8 mouse cellular contexts compared by ENCODE assay signal in genomic region chr19:4511116-4511841, GRCm38 (mm10). TPM values are rescaled to one million over a fixed set of nuclear protein-coding genes. Genes with fewer than 3 reads are reported as not detected.
DNase-seq lines count a peak whose midpoint lies in the region; ATAC-seq and TF ChIP-seq lines count a peak whose summit lies in the region.

No protein-coding gene starts in this region.

- no peaks in the 10 kb centered on the region for H3K27me3 ChIP-seq in liver, adult 2 months (ENCODE audit: control insufficient read depth, insufficient read depth, low read length)
- no peaks in the 10 kb centered on the region; the same call in 1 of the 2 replicates for H3K27me3 ChIP-seq in embryonic facial prominence, embryonic 13.5 days
- H3K27me3 ChIP-seq in intestine, postnatal 0 days (replicated peaks; ENCODE audit: control insufficient read depth, insufficient read depth, low read length): no peaks in the 10 kb centered on the region; the same call in 1 of the 2 replicates
- peaks cover 6% of the 10 kb centered on the region; the same call in 1 of the 2 replicates for H3K27me3 ChIP-seq in neural tube, embryonic 13.5 days

- ATAC-seq in embryonic facial prominence, embryonic 13.5 days (ENCODE audit: insufficient number of reproducible peaks, insufficient read depth, low FRiP score, low TSS enrichment, low read depth): no peak
- no peak for ATAC-seq in intestine, postnatal 0 days
- no peak for ATAC-seq in neural tube, embryonic 13.5 days (ENCODE audit: low read depth)

- peaks cover 18% of the 10 kb centered on the region; the same call in 1 of the 2 replicates for H3K79me2 ChIP-seq in liver, adult 2 months (ENCODE audit: control insufficient read depth, insufficient read depth, low read length)

- no peak for TF ChIP-seq CTCF in liver, adult 2 months (IDR thresholded peaks at IDR 0.05; ENCODE audit: low read depth, low read length)
- no peak for TF ChIP-seq CTCF in intestine, postnatal 0 days (IDR thresholded peaks at IDR 0.05; ENCODE audit: low read depth)

- no peak for TF ChIP-seq POLR2A in liver, adult 2 months (IDR thresholded peaks at IDR 0.05; ENCODE audit: extremely low read depth, insufficient read depth, low read length)

- peaks cover 2% of the 10 kb centered on the region; the same call in 1 of the 2 replicates for H3K36me3 ChIP-seq in liver, adult 2 months (ENCODE audit: control insufficient read depth, insufficient read depth, low read length)
- no peaks in the 10 kb centered on the region for H3K36me3 ChIP-seq in embryonic facial prominence, embryonic 13.5 days
- H3K36me3 ChIP-seq in intestine, postnatal 0 days (ENCODE audit: control insufficient read depth, insufficient read depth): no peaks in the 10 kb centered on the region
- H3K36me3 ChIP-seq in neural tube, embryonic 13.5 days: no peaks in the 10 kb centered on the region

- no peaks in the 10 kb centered on the region for H3K9me3 ChIP-seq in embryonic facial prominence, embryonic 13.5 days
- H3K9me3 ChIP-seq in intestine, postnatal 0 days (ENCODE audit: control insufficient read depth): no peaks in the 10 kb centered on the region
- no peaks in the 10 kb centered on the region for H3K9me3 ChIP-seq in neural tube, embryonic 13.5 days

- WGBS in liver, adult 2 months: 5% methylated on average over 13 of the region's 13 CpGs
- WGBS in embryonic facial prominence, embryonic 13.5 days: 8% methylated on average over 13 of the region's 13 CpGs
- WGBS in intestine, postnatal 0 days: 7% methylated on average over 13 of the region's 13 CpGs
- WGBS in neural tube, embryonic 13.5 days: 7% methylated on average over 13 of the region's 13 CpGs

- H3K27ac ChIP-seq in liver, adult 2 months (replicated peaks; ENCODE audit: insufficient read depth, low read depth, low read length): peak overlapping the region; percentile 72
- no peak overlapping the region for H3K27ac ChIP-seq in embryonic facial prominence, embryonic 13.5 days
- H3K27ac ChIP-seq in intestine, postnatal 0 days (ENCODE audit: low read depth, low read length): no peak overlapping the region
- H3K27ac ChIP-seq in neural tube, embryonic 13.5 days (replicated peaks): no peak overlapping the region

- H3K4me3 ChIP-seq in liver, adult 2 months (ENCODE audit: insufficient read depth, low read depth, low read length): peak overlapping the region; percentile 81
- H3K4me3 ChIP-seq in embryonic facial prominence, embryonic 13.5 days: peak overlapping the region; percentile 66
- peak overlapping the region; percentile 63 for H3K4me3 ChIP-seq in intestine, postnatal 0 days (ENCODE audit: low read depth, low read length)
- H3K4me3 ChIP-seq in neural tube, embryonic 13.5 days: peak overlapping the region; percentile 63

- peak overlapping the region; percentile 91 for H3K9ac ChIP-seq in liver, adult 2 months (ENCODE audit: low read depth, low read length)
- peak overlapping the region; percentile 74 for H3K9ac ChIP-seq in embryonic facial prominence, embryonic 13.5 days
- H3K9ac ChIP-seq in intestine, postnatal 0 days (ENCODE audit: low read depth, low read length): peak overlapping the region; percentile 47; the same call in 1 of the 2 replicates
- peak overlapping the region; percentile 67; the same call in 1 of the 2 replicates for H3K9ac ChIP-seq in neural tube, embryonic 13.5 days

- peak; percentile 63 for DNase-seq in liver, adult 2 months (ENCODE audit: extremely low read depth, low read depth, low spot score)
- DNase-seq in liver: no peak
- DNase-seq in right cerebral cortex, postnatal 36 days (ENCODE audit: low spot score in 2 of 2): no peak
- DNase-seq in gastrocnemius, postnatal 25 days: no peak
- DNase-seq in spleen, postnatal 14 days (ENCODE audit: low spot score in 2 of 2): no peak

- H3K4me2 ChIP-seq in embryonic facial prominence, embryonic 13.5 days: peak overlapping the region; percentile 89
- H3K4me2 ChIP-seq in intestine, postnatal 0 days (replicated peaks; ENCODE audit: low read depth): peak overlapping the region; percentile 90
- H3K4me2 ChIP-seq in neural tube, embryonic 13.5 days: peak overlapping the region; percentile 63

- H3K4me1 ChIP-seq in liver, adult 2 months (ENCODE audit: control insufficient read depth, insufficient read depth, low read length): peaks cover 30% of the 10 kb centered on the region
- peaks cover 34% of the 10 kb centered on the region for H3K4me1 ChIP-seq in embryonic facial prominence, embryonic 13.5 days
- no peaks in the 10 kb centered on the region for H3K4me1 ChIP-seq in intestine, postnatal 0 days (replicated peaks; ENCODE audit: control insufficient read depth, insufficient read depth, low read length)
- peaks cover 25% of the 10 kb centered on the region for H3K4me1 ChIP-seq in neural tube, embryonic 13.5 days (replicated peaks)

RNA-seq across cellular contexts. Expression of gene Pcx, which starts 1.0 kb away (rescaled TPM):
- 266 and 269 TPM in 2 replicates for total RNA-seq in liver, adult 2 months (2014; rRNA removed)
- 237 and 274 TPM in 2 replicates for polyA plus RNA-seq in liver, adult 2 months (2012; rRNA removed)
- polyA plus RNA-seq in embryonic facial prominence, embryonic 13.5 days (2015; fragmentation: Nextera tagmentation; extraction: Ambion mirVana): 24.8 and 26.3 TPM in 2 replicates
- polyA plus RNA-seq in intestine, postnatal 0 days (2015; fragmentation: Nextera tagmentation; extraction: Ambion mirVana): 6.1 and 7.0 TPM in 2 replicates
- polyA plus RNA-seq in neural tube, embryonic 13.5 days (2015; fragmentation: Nextera tagmentation; extraction: Ambion mirVana): 21.0 and 21.9 TPM in 2 replicates
- total RNA-seq in gastrocnemius, postnatal 25 days (2021): 10 to 100 TPM; 44.6 to 59.3 TPM

RNA-seq across cellular contexts. Expression of gene 2010003K11Rik, which starts 12.9 kb away (rescaled TPM):
- 6.3 and 6.6 TPM in 2 replicates for total RNA-seq in liver, adult 2 months (2014; rRNA removed)
- polyA plus RNA-seq in liver, adult 2 months (2012; rRNA removed): 5.4 and 7.5 TPM in 2 replicates
- not detected in 2 replicates for polyA plus RNA-seq in embryonic facial prominence, embryonic 13.5 days (2015; fragmentation: Nextera tagmentation; extraction: Ambion mirVana)
- polyA plus RNA-seq in intestine, postnatal 0 days (2015; fragmentation: Nextera tagmentation; extraction: Ambion mirVana): 156 and 165 TPM in 2 replicates
- polyA plus RNA-seq in neural tube, embryonic 13.5 days (2015; fragmentation: Nextera tagmentation; extraction: Ambion mirVana): not detected in 2 replicates
- total RNA-seq in gastrocnemius, postnatal 25 days (2021): under 1 TPM in 1 of 2 experiments, not detected in 1; 0.99 TPM

RNA-seq across cellular contexts. Expression of gene Syt12, which starts 34.0 kb away (rescaled TPM):
- total RNA-seq in liver, adult 2 months (2014; rRNA removed): 0.27 and 0.28 TPM in 2 replicates
- 0.47 and 0.91 TPM in 2 replicates for polyA plus RNA-seq in liver, adult 2 months (2012; rRNA removed)
- 2.0 and 2.3 TPM in 2 replicates for polyA plus RNA-seq in embryonic facial prominence, embryonic 13.5 days (2015; fragmentation: Nextera tagmentation; extraction: Ambion mirVana)
- polyA plus RNA-seq in intestine, postnatal 0 days (2015; fragmentation: Nextera tagmentation; extraction: Ambion mirVana): 0.23 and 0.26 TPM in 2 replicates
- 2.7 and 4.2 TPM in 2 replicates for polyA plus RNA-seq in neural tube, embryonic 13.5 days (2015; fragmentation: Nextera tagmentation; extraction: Ambion mirVana)
- total RNA-seq in gastrocnemius, postnatal 25 days (2021): 1 to 10 TPM; 6.5 to 8.5 TPM

Comparison
In these comparisons a context has a peak if more than half of its experiments do, and no peak if none do; other contexts are left out.
1. RNA of gene 2010003K11Rik, which starts 12.9 kb away (polyA plus RNA-seq): 156 to 165 TPM in intestine, postnatal 0 days; 5.4 to 7.5 TPM in liver, adult 2 months, not detected in embryonic facial prominence, embryonic 13.5 days and not detected in neural tube, embryonic 13.5 days; every median in the first group is over 10 times any median in the second.
2. Peak in every context shown above with its lines, with median percentiles within 50 percentile points of each other: H3K4me3 ChIP-seq, H3K9ac ChIP-seq and H3K4me2 ChIP-seq.